Mouse (Mus musculus) liver, embryonic 14.5 days (tissue): ENCODE data around the gene Syt15.

ENCODE experiments used
- CTCF ChIP-seq: IDR thresholded peaks from 2 replicates; pipeline ENCODE4 v1.5.1; 2016; ENCODE audit warnings: antibody characterized with exemption, low read depth, control low read depth
- EP300 ChIP-seq: IDR thresholded peaks from 2 replicates; pipeline ENCODE4 v1.6.1; 2016; ENCODE audit warnings: antibody characterized with exemption, low read depth

DNA sequence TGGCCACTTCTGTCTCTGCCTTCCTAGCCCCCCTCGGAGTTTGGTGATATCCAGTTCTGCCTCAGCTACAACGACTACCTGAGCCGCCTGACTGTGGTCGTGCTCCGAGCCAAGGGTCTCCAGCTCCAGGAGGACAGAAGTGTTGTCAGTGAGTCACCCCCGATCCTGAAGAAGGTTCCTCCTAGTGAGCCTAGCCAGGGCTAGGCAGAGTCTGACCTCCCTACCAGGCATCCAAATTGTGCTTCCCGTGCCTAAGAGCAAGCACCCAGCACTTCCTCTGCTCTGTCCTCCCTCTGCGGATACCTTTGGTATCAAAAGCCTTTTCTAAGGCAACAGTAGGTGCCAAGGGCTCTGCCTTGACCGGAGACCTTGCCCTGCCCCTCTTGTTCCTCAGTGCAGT lies 6.6 kb downstream of the Syt15 start:
- no peak for TF ChIP-seq CTCF
- no peak for TF ChIP-seq EP300
